In the genomic region with DNA sequence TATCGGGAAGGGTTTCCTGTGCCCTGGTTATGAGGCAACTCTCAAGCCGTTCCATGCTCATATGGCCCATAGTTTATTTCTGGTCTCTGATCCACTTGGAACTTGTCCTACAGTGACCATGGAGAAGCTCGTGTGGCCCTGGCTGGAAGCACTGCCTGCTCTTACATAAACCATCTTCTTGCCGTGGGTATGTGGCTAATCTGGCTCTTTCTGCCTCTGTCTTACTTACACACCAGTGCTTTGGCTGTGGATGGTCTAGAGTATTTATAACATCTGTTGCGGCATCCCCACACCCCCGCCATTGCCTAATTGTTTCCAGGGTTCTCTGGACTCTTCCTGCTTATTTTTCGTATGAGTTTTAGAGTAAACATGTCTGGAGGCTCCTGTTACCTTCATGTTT, we compare ENCODE assay signal across 19 mouse cellular contexts. TPM values are rescaled to one million over a fixed set of nuclear protein-coding genes. Genes with fewer than 3 reads are reported as not detected.
A peak's percentile ranks its signal among the peaks of the same experiment; 100 is the strongest.
DNase-seq lines count a peak whose midpoint lies in the region; ATAC-seq and TF ChIP-seq lines count a peak whose summit lies in the region.
"Had no signal": no experiment of that assay in that cellular context is flagged by ENCODE, and none has a peak within 500 bp of the region (broad histone marks: within the 10 kb centered on the region; RNA-seq: fewer than 3 reads in every experiment).

No protein-coding gene starts in this region.

- TF ChIP-seq CTCF in heart, adult 2 months (IDR thresholded peaks at IDR 0.05): no peak
- no peak for TF ChIP-seq CTCF in lung, postnatal 0 days (IDR thresholded peaks at IDR 0.05)

- WGBS in embryonic facial prominence, embryonic 11.5 days: 57% methylated on average over 7 of the region's 7 CpGs
- WGBS in embryonic facial prominence, embryonic 10.5 days: 65% methylated on average over 7 of the region's 7 CpGs
- WGBS in heart, adult 2 months: 49% methylated on average over 7 of the region's 7 CpGs
- 78% methylated on average over 7 of the region's 7 CpGs for whole genome bisulfite sequencing in heart, embryonic 10.5 days
- WGBS in lung, postnatal 0 days: 52% methylated on average over 7 of the region's 7 CpGs
- WGBS in hindbrain, embryonic 12.5 days: 85% methylated on average over 7 of the region's 7 CpGs

- intact Hi-C loops in heart, adult 2 months (cut with DNase I): no loop called here

- H3K9ac ChIP-seq in embryonic facial prominence, embryonic 11.5 days (replicated peaks; ENCODE audit: low read length): no peak overlapping the region
- no peak overlapping the region for H3K9ac ChIP-seq in heart, adult 2 months (ENCODE audit: low read depth, low read length)
- H3K9ac ChIP-seq in lung, postnatal 0 days (replicated peaks; ENCODE audit: low read depth): no peak overlapping the region
- no peak overlapping the region for H3K9ac ChIP-seq in hindbrain, embryonic 12.5 days
- H3K9ac ChIP-seq: hindbrain, embryonic 15.5 days; liver, embryonic 12.5 days; midbrain, embryonic 12.5 days had no signal

- no peak overlapping the region for H3K4me3 ChIP-seq in embryonic facial prominence, embryonic 11.5 days (ENCODE audit: low read depth, low read length)
- no peak overlapping the region for H3K4me3 ChIP-seq in embryonic facial prominence, embryonic 10.5 days
- H3K4me3 ChIP-seq in heart, adult 2 months: no peak overlapping the region
- no peak overlapping the region for H3K4me3 ChIP-seq in heart, embryonic 10.5 days
- H3K4me3 ChIP-seq in lung, postnatal 0 days (ENCODE audit: low read depth, low read length): no peak overlapping the region
- no peak overlapping the region for H3K4me3 ChIP-seq in hindbrain, embryonic 12.5 days
- H3K4me3 ChIP-seq: hindbrain, embryonic 15.5 days; liver, embryonic 12.5 days; midbrain, embryonic 12.5 days had no signal

- H3K9me3 ChIP-seq in embryonic facial prominence, embryonic 11.5 days (replicated peaks; ENCODE audit: control insufficient read depth, low read length): no peaks in the 10 kb centered on the region
- no peaks in the 10 kb centered on the region for H3K9me3 ChIP-seq in embryonic facial prominence, embryonic 10.5 days
- no peaks in the 10 kb centered on the region for H3K9me3 ChIP-seq in heart, embryonic 10.5 days
- H3K9me3 ChIP-seq in lung, postnatal 0 days (ENCODE audit: low read length): no peaks in the 10 kb centered on the region
- H3K9me3 ChIP-seq in hindbrain, embryonic 12.5 days (replicated peaks): 0 out of 2 replicates have a peak, but pooled peaks cover 3% of the 10 kb centered on the region
- H3K9me3 ChIP-seq: G1E; hindbrain, embryonic 15.5 days; liver, embryonic 12.5 days; midbrain, embryonic 12.5 days had no signal

- ATAC-seq in embryonic facial prominence, embryonic 11.5 days (replicated peaks; ENCODE audit: insufficient number of reproducible peaks, low FRiP score, low TSS enrichment, low read depth): no peak
- peak; percentile 75 for ATAC-seq in lung, postnatal 0 days
- no peak for ATAC-seq in hindbrain, embryonic 12.5 days (ENCODE audit: low FRiP score)
- ATAC-seq: CD4-positive, CD25-positive, alpha-beta regulatory T cell, adult 4 months; liver, embryonic 12.5 days had no signal

- H3K36me3 ChIP-seq in embryonic facial prominence, embryonic 11.5 days (replicated peaks; ENCODE audit: control insufficient read depth, insufficient read depth, low read depth, low read length): no peaks in the 10 kb centered on the region
- H3K36me3 ChIP-seq in embryonic facial prominence, embryonic 10.5 days (replicated peaks): no peaks in the 10 kb centered on the region
- no peaks in the 10 kb centered on the region for H3K36me3 ChIP-seq in heart, adult 2 months (ENCODE audit: control insufficient read depth, insufficient read depth, low read length)
- no peaks in the 10 kb centered on the region for H3K36me3 ChIP-seq in heart, embryonic 10.5 days
- no peaks in the 10 kb centered on the region for H3K36me3 ChIP-seq in lung, postnatal 0 days (ENCODE audit: insufficient read depth, low read length)
- no peaks in the 10 kb centered on the region for H3K36me3 ChIP-seq in hindbrain, embryonic 12.5 days
- H3K36me3 ChIP-seq: G1E; hindbrain, embryonic 15.5 days; liver, embryonic 12.5 days; midbrain, embryonic 12.5 days had no signal

- no peak overlapping the region for H3K4me2 ChIP-seq in embryonic facial prominence, embryonic 11.5 days (ENCODE audit: low read depth, low read length)
- no peak overlapping the region for H3K4me2 ChIP-seq in lung, postnatal 0 days (replicated peaks; ENCODE audit: low read depth, low read length)
- H3K4me2 ChIP-seq in hindbrain, embryonic 12.5 days (replicated peaks): no peak overlapping the region
- H3K4me2 ChIP-seq: hindbrain, embryonic 15.5 days; liver, embryonic 12.5 days; midbrain, embryonic 12.5 days had no signal

- no peaks in the 10 kb centered on the region for H3K27me3 ChIP-seq in embryonic facial prominence, embryonic 11.5 days (ENCODE audit: control insufficient read depth, insufficient read depth, low read length)
- no peaks in the 10 kb centered on the region for H3K27me3 ChIP-seq in embryonic facial prominence, embryonic 10.5 days (replicated peaks; ENCODE audit: low read depth, poor library complexity, severe bottlenecking)
- H3K27me3 ChIP-seq in heart, adult 2 months (ENCODE audit: control insufficient read depth, insufficient read depth, low read length): no peaks in the 10 kb centered on the region
- no peaks in the 10 kb centered on the region for H3K27me3 ChIP-seq in heart, embryonic 10.5 days (ENCODE audit: insufficient read depth, poor library complexity, severe bottlenecking)
- H3K27me3 ChIP-seq in lung, postnatal 0 days (replicated peaks; ENCODE audit: insufficient read depth, low read length): no peaks in the 10 kb centered on the region
- H3K27me3 ChIP-seq in hindbrain, embryonic 12.5 days: no peaks in the 10 kb centered on the region
- H3K27me3 ChIP-seq: hindbrain, embryonic 15.5 days; liver, embryonic 12.5 days; midbrain, embryonic 12.5 days had no signal

- 0 out of 2 replicates have a peak, but pooled peaks have one; percentile 39 for TF ChIP-seq EP300 in heart, adult 2 months (IDR thresholded peaks at IDR 0.05; ENCODE audit: insufficient read depth, low read depth, low read length)
- TF ChIP-seq EP300 in lung, postnatal 0 days (IDR thresholded peaks at IDR 0.05): 0 out of 2 replicates have a peak, but pooled peaks have one; percentile 34

- no peaks in the 10 kb centered on the region for H3K79me2 ChIP-seq in heart, adult 2 months (replicated peaks; ENCODE audit: control insufficient read depth, insufficient read depth, low read length)

- DNase-seq in embryonic facial prominence, embryonic 11.5 days (ENCODE audit: low spot score): peak; percentile 29
- DNase-seq in embryonic facial prominence, embryonic 10.5 days (ENCODE audit: low spot score): no peak
- DNase-seq in heart, adult 2 months: peak in 1 of 2 experiments; percentile 36
- no peak for DNase-seq in heart, embryonic 10.5 days (ENCODE audit: low spot score)
- DNase-seq in brain, adult 2 months (ENCODE audit: low read depth, low spot score): peak; percentile 12
- peak; percentile 79 for DNase-seq in lung, postnatal 0 days (ENCODE audit: low spot score)
- DNase-seq in kidney, postnatal 36 days: no peak
- DNase-seq: adrenal gland, adult 8-10 months; cerebellum, adult 11-12 months; cerebellum, postnatal 36 days; kidney, adult 2 months; kidney, postnatal 14 days had no signal

- H3K4me1 ChIP-seq in embryonic facial prominence, embryonic 11.5 days (ENCODE audit: control insufficient read depth, insufficient read depth, low read length): no peaks in the 10 kb centered on the region
- H3K4me1 ChIP-seq in embryonic facial prominence, embryonic 10.5 days: peaks cover 6% of the 10 kb centered on the region
- peaks cover 4% of the 10 kb centered on the region for H3K4me1 ChIP-seq in heart, adult 2 months (ENCODE audit: control insufficient read depth, insufficient read depth, low read length)
- H3K4me1 ChIP-seq in heart, embryonic 10.5 days: peaks cover 6% of the 10 kb centered on the region
- no peaks in the 10 kb centered on the region; the same call in 1 of the 2 replicates for H3K4me1 ChIP-seq in lung, postnatal 0 days (ENCODE audit: insufficient read depth, low read depth, low read length)
- H3K4me1 ChIP-seq in hindbrain, embryonic 12.5 days: no peaks in the 10 kb centered on the region
- H3K4me1 ChIP-seq: hindbrain, embryonic 15.5 days; liver, embryonic 12.5 days; midbrain, embryonic 12.5 days had no signal

- no peak for TF ChIP-seq POLR2A in heart, adult 2 months (IDR thresholded peaks at IDR 0.05; ENCODE audit: insufficient read depth, low read depth, low read length)

- H3K27ac ChIP-seq in embryonic facial prominence, embryonic 11.5 days (replicated peaks; ENCODE audit: low read depth, low read length): no peak overlapping the region
- H3K27ac ChIP-seq in embryonic facial prominence, embryonic 10.5 days (replicated peaks): no peak overlapping the region
- H3K27ac ChIP-seq in heart, adult 2 months: no peak overlapping the region
- H3K27ac ChIP-seq in heart, embryonic 10.5 days: no peak overlapping the region
- peak overlapping the region; percentile 62 for H3K27ac ChIP-seq in lung, postnatal 0 days (ENCODE audit: low read length)
- H3K27ac ChIP-seq in hindbrain, embryonic 12.5 days: no peak overlapping the region
- H3K27ac ChIP-seq: hindbrain, embryonic 15.5 days; liver, embryonic 12.5 days; macrophage; midbrain, embryonic 12.5 days had no signal

RNA-seq across cellular contexts. Expression of gene Col6a1, which starts 26.2 kb away (rescaled TPM):
- polyA plus RNA-seq in embryonic facial prominence, embryonic 11.5 days (2014; fragmentation: Nextera tagmentation; extraction: Ambion mirVana): 18.5 and 19.8 TPM in 2 replicates
- polyA plus RNA-seq in embryonic facial prominence, embryonic 10.5 days (2016; fragmentation: Nextera tagmentation; extraction: Ambion mirVana): 7.0 and 12.3 TPM in 2 replicates
- 10 to 100 TPM; 30.5 to 52.4 TPM for total RNA-seq in heart, adult 2 months (2021)
- 75.5 and 95.3 TPM in 2 replicates for polyA plus RNA-seq in heart, adult 2 months (2012; rRNA removed)
- 17.1 and 18.2 TPM in 2 replicates for polyA plus RNA-seq in heart, embryonic 10.5 days (2016; fragmentation: Nextera tagmentation; extraction: Ambion mirVana)
- polyA plus RNA-seq in lung, postnatal 0 days (2015; fragmentation: Nextera tagmentation; extraction: Ambion mirVana): 344 and 387 TPM in 2 replicates
- polyA plus RNA-seq in hindbrain, embryonic 12.5 days (2016; fragmentation: Nextera tagmentation; extraction: Ambion mirVana): 43.6 and 62.6 TPM in 2 replicates
- polyA plus RNA-seq: CD4-positive, CD25-positive, alpha-beta regulatory T cell, adult 4 months; G1E had no signal

Comparison
In these comparisons a context has a peak if more than half of its experiments do, and no peak if none do; other contexts are left out.
1. DNase-seq: peak in embryonic facial prominence, embryonic 11.5 days (single experiment), brain, adult 2 months (single experiment) and lung, postnatal 0 days (single experiment); none in embryonic facial prominence, embryonic 10.5 days (single experiment), heart, embryonic 10.5 days (single experiment) and kidney, postnatal 36 days (0 of 2).